Mouse (Mus musculus): ENCODE data around the gene Irs2.

- no peak for TF ChIP-seq POLR2A (IDR thresholded peaks at IDR 0.05; ENCODE audit: borderline replicate concordance, extremely low read depth, low read depth, low read length)
- TF ChIP-seq CTCF (IDR thresholded peaks at IDR 0.05; ENCODE audit: insufficient read depth, low read length) = no peak
These were observed 16.6 kb upstream of the Irs2 start for GRCm38 (mm10) chr8:11024871-11025270.
